Mouse (Mus musculus): ENCODE results near the gene Gm44503.

The Gm44503 gene

DNA sequence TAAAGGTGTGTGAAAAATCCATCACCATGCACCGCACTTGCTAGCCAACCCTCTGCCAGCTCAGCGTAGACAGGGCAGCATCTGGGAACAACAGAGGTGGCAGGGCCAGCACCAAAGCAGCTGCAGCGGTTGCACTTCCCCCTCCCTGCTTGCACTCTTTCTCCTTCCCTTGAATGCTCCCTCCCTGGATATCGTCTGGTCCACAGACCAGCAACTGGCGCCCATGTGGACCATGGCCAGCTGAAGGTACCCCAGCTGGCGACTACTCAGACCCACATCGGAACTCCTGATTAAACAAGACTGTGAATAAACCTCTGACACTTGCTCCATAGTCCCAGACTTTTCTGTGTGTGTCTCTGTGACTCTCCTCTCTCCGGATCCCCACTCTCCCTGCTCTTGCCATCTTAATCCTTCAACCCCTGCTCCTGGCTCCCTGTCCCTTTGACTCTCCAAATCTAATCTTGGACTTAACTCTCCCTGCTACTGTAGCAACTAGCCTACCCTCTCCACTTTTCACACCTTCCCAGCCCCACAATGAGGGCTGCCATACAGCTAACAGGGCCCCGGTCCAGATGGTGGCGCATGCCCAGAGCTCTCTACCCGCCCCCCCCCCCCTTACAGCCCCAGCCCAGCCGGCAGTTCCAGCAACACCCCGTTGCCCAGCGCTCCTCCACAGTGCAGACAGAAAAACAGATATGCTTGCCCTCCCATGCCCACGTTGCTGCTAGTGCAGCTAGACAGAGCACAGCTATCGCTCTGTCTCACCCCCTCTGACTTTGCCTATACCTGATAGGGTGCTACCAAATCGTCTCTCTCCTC, 67.4 kb downstream of the Gm44503 start:
- DNase-seq (ENCODE audit: low spot score in 2 of 2): peak; percentile 25 to 33

DNA sequence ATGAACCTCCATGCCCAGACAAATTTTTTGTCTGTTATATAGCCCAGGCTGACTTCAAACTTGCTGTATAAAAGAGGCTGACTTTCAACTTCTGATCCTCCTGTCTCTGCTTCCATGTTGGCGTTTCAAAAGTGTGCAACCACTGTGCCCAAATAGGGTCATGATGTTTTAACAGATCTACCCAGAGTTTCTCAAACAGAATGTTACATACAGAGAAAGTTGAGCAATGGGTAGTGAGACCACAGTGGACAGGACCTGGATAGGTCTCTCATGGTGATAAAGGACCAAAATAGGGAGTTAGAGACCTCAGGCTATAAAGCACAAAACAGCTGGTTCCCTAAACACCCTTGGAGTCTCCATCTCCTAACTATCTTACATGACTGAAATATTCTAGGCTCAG, 71.8 kb downstream of the Gm44503 start:
- DNase-seq (ENCODE audit: low spot score in 2 of 2): no peak

- DNase-seq (ENCODE audit: low spot score in 2 of 2): no peak
These were observed 72.8 kb downstream of the Gm44503 start for GRCm38 (mm10) chr9:73031421-73031820.

DNA sequence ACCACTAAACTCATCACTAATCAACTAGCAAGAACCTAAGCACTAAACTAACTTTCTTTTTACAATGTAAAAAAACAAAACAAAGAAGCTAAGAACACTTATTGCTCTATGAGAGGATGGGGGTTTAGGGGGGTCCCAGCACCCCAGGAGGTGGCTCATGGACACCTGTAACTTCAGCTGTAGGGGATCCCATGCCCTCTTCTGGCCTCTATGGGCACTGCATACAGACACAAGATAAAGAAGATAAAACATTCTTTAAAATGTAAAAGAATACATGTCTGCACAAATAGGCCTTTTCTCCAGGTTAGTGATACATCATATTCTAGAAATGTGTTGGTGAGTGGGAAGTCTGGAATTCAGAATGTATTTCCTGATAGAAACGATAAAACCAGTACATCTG, 74.8 kb downstream of the Gm44503 start:
- no peak for DNase-seq (ENCODE audit: low spot score in 2 of 2)

DNA sequence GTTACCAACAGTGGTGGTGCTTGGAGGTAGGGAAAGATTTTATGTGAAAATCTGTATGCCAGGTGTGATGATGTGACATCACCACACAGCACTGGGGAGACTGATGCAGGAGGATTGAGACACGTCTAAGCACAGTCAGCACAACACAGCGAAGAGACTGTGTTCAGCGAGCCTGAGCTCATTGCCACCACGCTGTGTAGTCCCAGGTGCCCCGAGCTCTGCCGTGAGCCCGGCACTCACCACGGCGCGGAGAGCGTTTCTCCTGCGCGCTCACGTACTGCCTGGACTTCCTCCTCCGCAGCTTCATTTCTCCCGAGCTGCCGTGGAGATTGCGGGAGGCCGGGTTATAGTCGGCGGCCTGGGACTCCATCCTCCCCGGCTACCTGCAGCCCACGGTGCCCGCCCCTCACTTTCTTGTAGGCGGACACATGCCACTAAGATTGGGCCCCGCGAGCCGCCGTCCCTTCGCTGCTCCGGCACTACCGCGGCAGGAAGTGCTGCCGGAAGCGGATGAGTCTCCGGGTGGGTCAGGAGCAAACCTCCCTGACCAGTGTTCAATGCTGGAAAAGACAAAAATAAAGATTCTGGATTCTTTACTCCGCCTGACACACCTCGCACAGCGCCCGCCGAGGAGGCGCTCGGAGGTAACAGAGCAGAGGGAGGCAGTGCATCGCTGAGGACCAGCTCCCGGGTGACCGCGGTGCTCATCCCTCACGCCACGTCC, 80.7 kb downstream of the Gm44503 start:
- peak; percentile 93 to 97 for DNase-seq (ENCODE audit: low spot score in 2 of 2)

DNA sequence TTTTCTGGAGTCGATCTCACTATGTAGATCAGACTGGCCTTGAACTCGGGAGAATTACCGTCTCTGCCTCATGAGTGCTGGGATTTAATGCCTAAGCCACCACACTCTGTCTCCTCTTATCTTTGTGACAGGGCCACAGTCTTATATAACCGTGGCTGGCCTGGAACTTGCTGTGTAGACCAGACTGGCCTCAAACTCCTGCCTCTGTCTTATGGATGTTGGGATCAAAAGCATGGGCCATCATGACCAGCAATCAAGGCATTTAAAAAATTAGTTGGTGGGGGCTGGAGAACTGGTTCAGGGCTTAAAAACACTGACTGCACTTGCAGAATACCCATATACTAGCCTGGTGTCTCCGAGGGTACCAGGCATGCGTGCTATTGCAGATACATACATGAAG, 81.4 kb downstream of the Gm44503 start, which contains the start of gene Pigb:
Pigb (minus strand) TSS at position 299 of the 400 bp plus-strand sequence.
- DNase-seq (ENCODE audit: low spot score in 2 of 2): no peak

- DNase-seq (ENCODE audit: low spot score in 2 of 2): peak; percentile 87
These were observed 85.8 kb downstream of the Gm44503 start, which contains the start of gene Rab27a for GRCm38 (mm10) chr9:73044146-73045079. Rab27a (plus strand) TSS chr9:73044854.

DNA sequence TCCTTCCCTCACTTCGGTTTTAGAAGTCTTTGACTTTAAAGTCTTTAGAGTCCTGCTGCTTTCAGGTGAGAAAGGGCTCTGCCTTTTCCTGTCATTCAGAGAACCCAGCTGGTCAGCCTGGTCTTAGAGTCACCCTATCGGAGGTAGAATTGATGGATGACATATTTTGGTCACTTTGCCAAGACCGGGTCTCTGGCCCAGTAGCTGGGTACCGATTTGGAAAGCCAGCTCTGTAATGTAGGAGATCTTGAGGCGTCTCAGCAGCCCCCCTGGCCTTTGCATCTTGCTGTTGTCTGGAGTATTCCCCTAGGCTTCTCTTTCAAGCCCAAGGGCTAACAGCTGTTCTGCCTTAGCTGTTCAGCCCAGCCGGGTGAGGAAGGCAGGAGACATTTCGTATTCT, 86.6 kb downstream of the Gm44503 start:
- peak in 1 of 2 experiments; percentile 21 for DNase-seq (ENCODE audit: low spot score in 2 of 2)

- DNase-seq (ENCODE audit: low spot score in 2 of 2): no peak
These were observed 87.1 kb downstream of the Gm44503 start for GRCm38 (mm10) chr9:73045711-73046110.

- DNase-seq (ENCODE audit: low spot score in 2 of 2): no peak
These were observed 89.3 kb downstream of the Gm44503 start for GRCm38 (mm10) chr9:73047906-73048305.

- no peak for DNase-seq (ENCODE audit: low spot score in 2 of 2)
These were observed 90.3 kb downstream of the Gm44503 start for GRCm38 (mm10) chr9:73048927-73049326.

- no peak for DNase-seq (ENCODE audit: low spot score in 2 of 2)
These were observed 91.2 kb downstream of the Gm44503 start for GRCm38 (mm10) chr9:73049833-73050232.

GRCm38 (mm10) chr9:73050606-73051005, 92.0 kb downstream of the Gm44503 start:
- peak in 1 of 2 experiments; percentile 13 for DNase-seq (ENCODE audit: low spot score in 2 of 2)

- no peak for DNase-seq (ENCODE audit: low spot score in 2 of 2)
These were observed 96.8 kb downstream of the Gm44503 start for GRCm38 (mm10) chr9:73055441-73055911.

DNA sequence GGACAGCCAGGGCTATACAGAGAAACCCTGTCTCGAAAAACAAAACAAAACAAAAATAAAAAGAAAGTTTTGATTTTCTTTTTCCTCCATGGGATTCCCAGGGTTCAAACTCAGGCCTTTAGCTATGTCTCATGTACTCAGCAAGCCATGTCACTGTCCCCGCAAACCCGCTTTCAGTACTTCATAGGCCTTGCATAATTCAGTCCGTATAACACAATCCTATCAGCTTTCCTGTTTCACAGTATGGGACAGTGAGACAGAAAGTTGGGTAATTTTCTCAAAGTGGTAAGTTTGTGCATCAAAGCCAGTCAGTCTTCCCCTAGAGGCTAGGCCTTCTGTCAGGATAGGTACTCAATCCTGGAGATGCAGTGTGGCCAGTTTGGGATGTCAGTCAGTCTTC, 100.6 kb downstream of the Gm44503 start:
- no peak for DNase-seq (ENCODE audit: low spot score in 2 of 2)

- no peak for DNase-seq (ENCODE audit: low spot score in 2 of 2)
These were observed 105.1 kb downstream of the Gm44503 start for GRCm38 (mm10) chr9:73063621-73064290.
